Mouse (Mus musculus) liver, postnatal 0 days (tissue): Measurements from ENCODE around the gene Tub. TPM values are rescaled to one million over a fixed set of nuclear protein-coding genes. Genes with fewer than 3 reads are reported as not detected.

ENCODE experiments used
- ATAC-seq: fragments of 200-750 bp; cut with Nextera tagmentation; 2 replicates; pipeline ENCODE4 v1.8.0; 2017; ENCODE audit warnings: mild to moderate bottlenecking, moderate library complexity
- DNase-seq: peaks from one replicate; pipeline ENCODE4 v3.0.0-alpha.2; 2016
- H3K27ac ChIP-seq: fragments of 300-500 bp; sonication (generic); 2 replicates; pipeline ENCODE4 v1.5.1; 2014; ENCODE audit warnings: antibody characterized with exemption, moderate library complexity, mild to moderate bottlenecking, low read depth
- H3K27me3 ChIP-seq: fragments of 300-500 bp; sonication (generic); 2 replicates; pipeline ENCODE4 v1.6.1; 2014; ENCODE audit warnings: low read length, control low read depth, mixed read lengths; ENCODE audit not compliant: insufficient read depth
- H3K36me3 ChIP-seq: fragments of 300-500 bp; sonication (generic); replicated peaks from 2 replicates; pipeline ENCODE4 v1.6.1; 2014; ENCODE audit warnings: mild to moderate bottlenecking, control low read depth, low read length, moderate library complexity, mixed read lengths; ENCODE audit not compliant: insufficient read depth
- H3K4me1 ChIP-seq: fragments of 300-500 bp; sonication (generic); 2 replicates; pipeline ENCODE4 v1.6.1; 2014; ENCODE audit warnings: antibody characterized with exemption, mild to moderate bottlenecking, control low read depth; ENCODE audit not compliant: insufficient read depth
- H3K4me2 ChIP-seq: fragments of 300-500 bp; sonication (generic); 2 replicates; pipeline ENCODE4 v1.6.1; 2014; ENCODE audit warnings: low read depth, mild to moderate bottlenecking, low read length, moderate library complexity, mixed read lengths
- H3K4me3 ChIP-seq: fragments of 300-500 bp; sonication (generic); 2 replicates; pipeline ENCODE4 v1.5.1; 2014; ENCODE audit warnings: low read depth, low read length
- H3K9ac ChIP-seq: fragments of 300-500 bp; sonication (generic); replicated peaks from 2 replicates; pipeline ENCODE4 v1.6.1; 2014; ENCODE audit warnings: mild to moderate bottlenecking, moderate library complexity
- H3K9me3 ChIP-seq: fragments of 300-500 bp; sonication (generic); 2 replicates; pipeline ENCODE4 v1.6.1; 2016; ENCODE audit warnings: mild to moderate bottlenecking, control low read depth, low read length, mixed read lengths
- CTCF ChIP-seq: sonication (generic); IDR thresholded peaks from 2 replicates; pipeline ENCODE4 v1.5.1; 2016; ENCODE audit warnings: antibody characterized with exemption, low read depth
- EP300 ChIP-seq: IDR thresholded peaks from 2 replicates; pipeline ENCODE4 v1.6.1; 2016; ENCODE audit warnings: antibody characterized with exemption, low read depth, mild to moderate bottlenecking
- WGBS: fragments of 180-500 bp; shearing (Covaris S2); extraction: QIAGEN DNeasy Blood & Tissue Kit; methylation state at CpG from one replicate; pipeline ENCODE4 v1.1.7; 2014; ENCODE audit not compliant: insufficient replicate concordance; 5-methylcytosine and 5-hydroxymethylcytosine counted together
- polyA plus RNA-seq: library from polyadenylated mRNA; unstranded; fragments of >200 nt; fragmentation: Nextera tagmentation; extraction: Ambion mirVana; gene quantifications from 2 replicates; pipeline ENCODE4 v1.2.1, GENCODE M21; 2015

The Tub gene
- polyA plus RNA-seq, 1 experiment from 2014 or later, result not detected

DNA sequence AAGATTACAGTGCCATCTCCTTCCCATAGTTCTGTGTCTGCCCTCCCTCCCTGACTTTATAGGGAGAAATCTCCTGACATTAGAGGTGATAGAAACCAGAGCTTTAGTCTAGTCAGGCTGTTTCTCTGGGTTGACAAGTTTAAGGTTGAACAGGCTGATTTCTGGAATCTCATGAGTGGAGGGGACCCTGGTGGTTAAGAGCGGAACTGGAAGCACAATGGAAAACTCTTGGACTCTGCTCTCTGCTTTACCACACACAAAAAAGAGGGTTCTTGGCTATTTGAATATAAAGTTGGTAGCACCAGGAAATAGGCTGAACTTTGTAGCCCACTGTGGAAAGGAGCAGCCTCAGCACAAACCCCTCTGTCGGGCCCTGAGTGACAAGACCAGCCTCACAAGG lies 81.9 kb downstream of the Tub start:
- no peak for ATAC-seq
- Histone ChIP-seq H3K9me3 (no peaks in the 10 kb centered on the region), H3K9ac (no peak overlapping the region), H3K4me1 (no peaks in the 10 kb centered on the region), H3K4me3 (no peak overlapping the region), H3K4me2 (no peak overlapping the region), H3K27ac (no peak overlapping the region), H3K36me3 (no peaks in the 10 kb centered on the region), H3K27me3 (no peaks in the 10 kb centered on the region)
- 64% methylated on average over 2 of the region's 2 CpGs for WGBS
- TF ChIP-seq EP300, result no peak
- TF ChIP-seq CTCF, result no peak
- DNase-seq, result no peak

DNA sequence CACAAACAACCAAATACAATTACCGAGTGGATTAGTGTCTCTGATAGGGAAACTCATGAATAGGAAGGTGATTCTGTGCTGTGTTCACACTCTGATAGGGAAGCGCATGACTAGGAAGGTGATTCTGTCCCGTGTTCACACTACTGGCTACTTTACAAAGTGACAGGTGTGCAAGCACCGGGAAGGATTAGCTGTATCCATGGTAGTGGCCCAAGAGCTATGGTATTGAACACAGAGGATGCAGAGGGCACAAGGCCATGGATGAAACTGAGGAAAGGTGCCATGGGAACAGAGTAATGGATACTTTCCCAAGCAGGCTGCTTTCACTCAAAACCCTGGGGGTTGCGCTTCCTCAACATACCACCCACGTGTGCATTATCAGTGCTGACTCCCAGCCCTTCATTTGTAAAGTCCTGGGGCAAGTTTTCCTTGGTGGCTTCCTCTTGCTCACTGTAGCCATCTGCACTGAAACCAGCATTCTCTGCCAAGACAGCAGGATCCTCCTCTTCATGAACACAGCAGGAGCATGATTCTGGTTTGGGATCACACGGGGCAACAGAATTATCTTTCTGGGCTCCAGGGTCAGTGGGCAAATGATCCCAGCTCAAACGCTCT lies 88.1 kb downstream of the Tub start:
- ATAC-seq, result no peak

DNA sequence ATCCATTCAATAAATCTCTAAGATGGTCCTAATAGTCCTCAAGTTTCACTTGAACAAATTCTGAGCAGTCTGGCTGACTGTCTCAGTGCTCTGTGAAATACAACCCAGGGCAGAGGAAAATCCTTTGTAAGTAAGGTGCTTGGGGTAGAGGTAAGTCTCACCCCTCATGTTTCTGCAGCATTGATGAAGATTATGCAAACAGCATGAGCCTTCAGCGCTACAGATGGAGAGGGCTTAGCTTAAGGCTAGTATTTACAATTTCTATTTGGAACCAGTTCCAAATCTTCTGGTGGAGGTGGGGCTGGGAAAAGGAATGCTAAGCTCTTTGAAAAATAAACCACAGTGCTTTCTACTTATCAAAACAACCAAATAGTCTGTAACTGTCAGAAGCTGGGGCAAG lies 88.8 kb downstream of the Tub start:
- Histone ChIP-seq H3K27me3 (no peaks in the 10 kb centered on the region), H3K9ac (no peak overlapping the region), H3K4me3 (no peak overlapping the region), H3K4me2 (no peak overlapping the region), H3K27ac (no peak overlapping the region), H3K36me3 (no peaks in the 10 kb centered on the region), H3K9me3 (no peaks in the 10 kb centered on the region), H3K4me1 (no peaks in the 10 kb centered on the region)
- ATAC-seq (no peak), DNase-seq (no peak)
- no peak for TF ChIP-seq EP300
- no peak for TF ChIP-seq CTCF
- 59% methylated on average over 1 of the region's 1 CpGs for WGBS

More for the DNA sequence above, 88.1 kb downstream of the Tub start:
- no peak overlapping the region for H3K4me3 ChIP-seq
- no peak overlapping the region for H3K27ac ChIP-seq
- H3K4me2 ChIP-seq, result no peak overlapping the region
- no peaks in the 10 kb centered on the region for H3K9me3 ChIP-seq
- TF ChIP-seq CTCF (no peak), EP300 (no peak)
- WGBS, result 75% methylated on average over 8 of the region's 8 CpGs
- H3K9ac ChIP-seq, result no peak overlapping the region
- H3K27me3 ChIP-seq, result no peaks in the 10 kb centered on the region
- H3K36me3 ChIP-seq, result no peaks in the 10 kb centered on the region
- DNase-seq, result no peak
- no peaks in the 10 kb centered on the region for H3K4me1 ChIP-seq

DNA sequence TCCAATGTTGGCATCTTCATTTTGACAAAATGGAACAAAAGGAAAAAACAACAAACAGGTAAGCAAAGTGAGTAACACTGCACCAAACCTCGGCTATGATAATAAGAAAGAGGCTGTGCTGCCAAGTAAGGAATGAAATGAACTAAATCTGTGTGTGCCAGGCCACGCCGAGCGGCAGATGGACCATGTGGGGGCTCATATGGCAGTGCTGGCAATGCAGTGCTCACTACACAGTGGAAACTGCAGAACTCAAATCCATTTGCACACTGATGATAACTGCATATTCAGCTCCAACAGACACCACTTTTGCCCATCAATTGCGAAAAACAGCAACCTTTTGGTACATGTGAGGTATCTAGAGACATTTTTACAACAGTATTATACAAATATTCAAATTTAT lies 89.3 kb downstream of the Tub start:
- no peak for DNase-seq
- H3K4me3 ChIP-seq, result no peak overlapping the region
- 77% methylated on average over 5 of the region's 5 CpGs for WGBS

DNA sequence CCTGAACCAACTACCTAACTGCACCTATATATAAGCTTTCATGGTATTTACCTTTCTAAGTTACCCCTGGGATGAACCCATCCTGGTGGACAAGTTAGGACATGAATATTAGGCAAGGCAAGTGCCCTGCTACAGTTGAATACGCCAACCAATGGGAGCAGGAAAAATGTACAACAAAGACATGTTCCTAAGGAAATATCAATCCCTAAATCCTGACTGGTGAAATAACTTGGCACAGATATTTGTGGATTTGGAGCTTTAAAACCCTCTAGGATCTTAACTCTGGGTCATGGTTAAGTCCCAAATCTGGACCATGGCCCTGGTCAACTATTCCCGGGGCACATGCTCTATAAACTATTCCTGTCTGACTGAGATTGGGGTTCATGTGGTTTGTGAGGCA lies 95.7 kb downstream of the Tub start:
- H3K9me3 ChIP-seq, result no peaks in the 10 kb centered on the region
- no peak overlapping the region for H3K4me2 ChIP-seq
- no peak overlapping the region for H3K27ac ChIP-seq
- no peak for TF ChIP-seq EP300
- no peak for TF ChIP-seq CTCF
- no peak overlapping the region for H3K9ac ChIP-seq
- DNase-seq, result no peak
- no peak overlapping the region for H3K4me3 ChIP-seq
- H3K4me1 ChIP-seq, result no peaks in the 10 kb centered on the region
- ATAC-seq, result no peak
- WGBS, result 84% methylated on average over 2 of the region's 2 CpGs
- H3K27me3 ChIP-seq, result no peaks in the 10 kb centered on the region
- no peaks in the 10 kb centered on the region for H3K36me3 ChIP-seq

More for the DNA sequence above, 89.3 kb downstream of the Tub start:
- H3K4me2 ChIP-seq, result no peak overlapping the region
- no peak for TF ChIP-seq CTCF
- TF ChIP-seq EP300, result no peak
- no peak overlapping the region for H3K27ac ChIP-seq
- H3K27me3 ChIP-seq, result no peaks in the 10 kb centered on the region
- H3K9me3 ChIP-seq, result no peaks in the 10 kb centered on the region
- ATAC-seq, result no peak
- H3K4me1 ChIP-seq, result no peaks in the 10 kb centered on the region
- H3K9ac ChIP-seq, result no peak overlapping the region
- H3K36me3 ChIP-seq, result no peaks in the 10 kb centered on the region

DNA sequence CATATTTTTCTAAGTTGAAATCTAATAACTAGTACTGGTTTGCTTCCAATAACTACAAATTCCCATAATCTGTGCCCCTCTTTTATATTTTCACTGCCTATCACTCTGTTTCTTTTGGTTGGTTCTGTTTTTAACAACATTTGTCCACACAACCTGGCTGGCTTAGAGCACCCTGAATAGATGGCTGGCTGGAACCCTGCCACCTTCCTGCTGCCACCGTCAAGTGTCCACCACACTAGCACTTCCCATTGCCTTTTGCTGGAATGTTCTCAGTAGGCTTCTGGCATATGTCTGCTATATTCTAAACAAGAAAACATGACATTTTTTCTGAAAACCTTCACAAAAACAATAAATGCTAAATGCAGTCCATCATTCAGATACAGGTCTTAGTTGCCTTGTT lies 100.7 kb downstream of the Tub start:
- Histone ChIP-seq H3K4me1 (no peaks in the 10 kb centered on the region), H3K4me2 (no peak overlapping the region), H3K9ac (no peak overlapping the region), H3K36me3 (no peaks in the 10 kb centered on the region), H3K4me3 (no peak overlapping the region), H3K27ac (no peak overlapping the region), H3K9me3 (no peaks in the 10 kb centered on the region), H3K27me3 (no peaks in the 10 kb centered on the region)
- WGBS, result 76% methylated on average over 1 of the region's 1 CpGs
- no peak for ATAC-seq
- TF ChIP-seq EP300 (no peak), CTCF (no peak)
- no peak for DNase-seq

DNA sequence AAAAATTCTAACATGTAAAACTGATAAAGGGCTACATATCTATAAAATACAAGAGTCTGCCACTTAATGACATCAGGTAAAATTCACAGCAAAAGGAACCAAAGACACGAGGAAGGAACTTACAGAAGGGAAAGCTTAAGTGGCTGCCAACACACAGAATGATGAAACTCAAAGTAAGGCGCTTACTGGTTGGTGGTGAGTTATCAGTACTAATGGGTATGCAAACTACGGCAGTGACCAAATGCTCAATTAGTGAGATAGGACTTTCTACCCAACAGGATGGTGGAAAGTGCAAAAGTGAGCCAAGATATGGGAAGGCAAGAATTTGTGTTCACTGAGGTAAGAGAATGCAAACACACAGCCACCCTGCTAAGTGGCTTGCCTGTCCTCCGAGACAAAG lies 109.4 kb downstream of the Tub start:
- TF ChIP-seq EP300 (no peak), CTCF (no peak)
- ATAC-seq (no peak), DNase-seq (no peak)
- WGBS, result 78% methylated on average over 4 of the region's 4 CpGs
- Histone ChIP-seq H3K27ac (no peak overlapping the region), H3K27me3 (no peaks in the 10 kb centered on the region), H3K4me1 (no peaks in the 10 kb centered on the region), H3K36me3 (no peaks in the 10 kb centered on the region), H3K9me3 (no peaks in the 10 kb centered on the region), H3K4me2 (no peak overlapping the region), H3K4me3 (no peak overlapping the region), H3K9ac (no peak overlapping the region)
